Mouse (Mus musculus): ENCODE results near the gene Plppr1. TPM values are rescaled to one million over a fixed set of nuclear protein-coding genes. Genes with fewer than 3 reads are reported as not detected.
"Not testable (repeated sequence)": the region's sequence is repeated elsewhere in the genome, so short reads cannot be mapped to it uniquely, and the experiment has no call there.

The Plppr1 gene
- total RNA-seq, 1 experiment from 2014 or later: not detected

DNA sequence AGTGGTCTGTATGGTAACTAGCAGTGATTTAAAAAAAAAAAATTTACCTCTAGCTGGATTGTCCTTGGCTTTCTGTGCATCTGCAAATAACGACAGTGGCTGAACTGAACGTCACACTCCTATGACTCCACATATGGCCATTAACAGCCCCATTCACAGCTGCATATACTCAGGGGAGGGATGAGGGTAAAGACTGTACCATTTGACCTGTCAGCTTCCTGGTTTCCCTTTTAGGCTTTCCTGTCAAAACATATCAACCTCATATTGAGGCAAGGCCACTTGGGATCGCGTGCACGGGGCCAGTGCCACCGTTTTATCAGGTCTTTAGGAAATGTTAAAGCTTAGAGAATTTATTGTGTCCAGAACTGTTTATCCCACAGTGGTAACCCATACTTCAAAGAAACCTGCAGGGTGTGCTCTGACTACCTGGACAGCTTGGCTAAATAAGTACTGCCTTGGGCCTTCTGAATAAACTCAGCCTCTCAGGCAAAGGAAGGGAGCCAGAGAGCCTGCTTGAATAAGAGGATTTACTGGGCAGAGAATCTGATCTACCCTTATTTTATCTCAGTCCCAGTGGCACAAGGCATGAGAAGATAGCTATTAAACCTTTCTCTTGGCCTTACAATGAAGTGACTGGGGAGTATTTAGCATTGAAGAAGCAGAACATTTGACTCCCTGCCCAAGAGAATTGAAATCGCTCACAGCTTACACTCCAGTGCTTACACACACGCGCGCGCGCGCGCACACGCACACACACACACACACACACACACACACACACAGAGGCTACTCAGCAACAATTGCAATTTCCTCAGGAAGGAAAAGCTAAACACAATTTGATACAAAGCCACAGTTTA lies 226.5 kb downstream of the Plppr1 start:
- ATAC-seq (replicated peaks in 1 of 2; ENCODE audit: insufficient read depth in 1 of 2, low FRiP score in 2 of 2, low TSS enrichment in 1 of 2, low read depth in 1 of 2, poor library complexity in 2 of 2, severe bottlenecking in 2 of 2): peak in 1 of 2 experiments; percentile 46; a peak in 1 of 4 replicates

DNA sequence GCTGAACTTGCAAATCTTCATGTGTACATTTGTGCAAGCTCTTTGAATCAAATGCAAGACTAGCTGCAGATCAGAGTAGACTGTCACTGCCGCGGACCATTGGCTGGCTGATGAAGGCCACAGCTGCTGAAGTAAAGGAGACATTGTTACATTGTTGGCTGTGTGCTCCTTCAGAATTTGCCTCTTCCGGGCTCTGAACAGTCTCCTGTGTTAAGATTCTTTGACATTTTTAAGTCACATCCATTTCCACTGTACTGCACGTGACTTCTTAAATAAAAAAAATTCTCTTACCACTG lies 227.1 kb downstream of the Plppr1 start:
- no peak for ATAC-seq (replicated peaks in 1 of 2; ENCODE audit: insufficient read depth in 1 of 2, low FRiP score in 2 of 2, low TSS enrichment in 1 of 2, low read depth in 1 of 2, poor library complexity in 2 of 2, severe bottlenecking in 2 of 2)

DNA sequence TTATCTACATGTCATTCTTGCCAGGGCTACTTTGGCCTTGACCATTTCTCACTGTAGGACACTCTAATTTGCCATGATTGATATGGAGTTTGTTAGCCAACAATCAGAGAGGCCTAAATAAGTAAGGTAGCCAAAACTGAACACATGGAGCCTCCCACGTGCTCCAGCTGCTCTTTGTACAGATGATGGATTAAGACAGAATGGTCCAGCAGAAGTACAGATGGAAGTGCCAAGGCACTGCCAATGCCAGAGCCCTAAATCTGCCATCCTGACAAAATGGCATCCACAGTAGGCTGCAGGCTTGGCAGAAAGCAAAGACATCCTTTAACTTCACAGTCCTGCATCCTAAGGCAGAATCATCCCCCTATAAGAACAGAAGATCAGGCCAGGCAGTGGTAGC lies 237.4 kb downstream of the Plppr1 start:
- ATAC-seq (replicated peaks in 1 of 2; ENCODE audit: insufficient read depth in 1 of 2, low FRiP score in 2 of 2, low TSS enrichment in 1 of 2, low read depth in 1 of 2, poor library complexity in 2 of 2, severe bottlenecking in 2 of 2): no peak

DNA sequence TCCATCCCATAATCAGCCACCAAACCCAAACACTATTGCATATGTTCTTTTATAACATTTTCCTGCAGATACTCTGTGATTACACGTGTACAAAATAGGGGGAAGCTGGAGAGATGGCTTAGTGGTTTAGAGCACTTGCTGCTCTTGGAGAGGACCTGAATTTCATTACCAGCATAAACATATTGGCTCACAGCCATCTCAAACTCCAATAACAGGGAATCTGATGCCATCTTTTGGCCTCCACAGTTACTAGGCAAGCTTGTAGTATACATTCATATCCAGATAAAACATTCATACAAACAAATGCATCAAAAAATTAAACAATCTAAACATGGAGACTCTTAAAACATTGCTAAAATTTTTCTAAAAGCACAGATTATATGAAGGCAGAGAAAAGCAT lies 240.5 kb downstream of the Plppr1 start:
- no peak for ATAC-seq (replicated peaks in 1 of 2; ENCODE audit: insufficient read depth in 1 of 2, low FRiP score in 2 of 2, low TSS enrichment in 1 of 2, low read depth in 1 of 2, poor library complexity in 2 of 2, severe bottlenecking in 2 of 2)

DNA sequence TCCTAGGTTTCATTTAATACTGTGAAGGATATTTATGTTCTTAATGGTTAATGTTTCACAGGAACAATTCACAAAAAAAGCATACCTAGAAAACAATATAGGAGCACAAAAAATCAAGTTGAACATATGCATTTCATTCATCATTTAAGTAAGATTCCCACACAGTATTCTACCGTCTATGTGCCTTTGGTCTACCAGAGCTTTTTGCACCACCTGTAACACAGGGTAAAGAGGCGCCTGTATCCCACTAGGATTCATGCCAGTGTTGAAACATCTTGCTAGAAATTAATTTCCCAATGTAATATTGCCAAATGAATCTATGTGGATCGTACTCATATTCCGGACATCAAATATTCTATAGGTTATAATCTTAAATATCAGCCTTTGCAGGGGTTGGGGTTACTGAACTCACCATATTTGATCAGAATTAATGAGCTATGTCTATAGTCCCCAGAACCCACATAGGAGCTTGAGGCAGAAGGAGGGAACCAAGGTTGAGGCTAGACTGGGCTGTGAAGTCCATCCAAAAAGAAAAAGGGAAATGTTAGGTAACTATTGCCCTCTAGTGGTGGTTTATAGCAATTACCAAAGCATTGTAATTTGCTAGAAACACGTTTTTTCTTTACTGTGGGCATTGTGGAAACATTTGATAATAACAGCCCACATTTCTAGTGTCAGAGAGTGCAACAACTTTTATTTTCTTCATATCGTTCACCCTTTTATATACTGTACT lies 263.0 kb downstream of the Plppr1 start:
- ATAC-seq (replicated peaks in 1 of 2; ENCODE audit: insufficient read depth in 1 of 2, low FRiP score in 2 of 2, low TSS enrichment in 1 of 2, low read depth in 1 of 2, poor library complexity in 2 of 2, severe bottlenecking in 2 of 2): peak; percentile 48 to 65; a peak in 2 of 4 replicates

DNA sequence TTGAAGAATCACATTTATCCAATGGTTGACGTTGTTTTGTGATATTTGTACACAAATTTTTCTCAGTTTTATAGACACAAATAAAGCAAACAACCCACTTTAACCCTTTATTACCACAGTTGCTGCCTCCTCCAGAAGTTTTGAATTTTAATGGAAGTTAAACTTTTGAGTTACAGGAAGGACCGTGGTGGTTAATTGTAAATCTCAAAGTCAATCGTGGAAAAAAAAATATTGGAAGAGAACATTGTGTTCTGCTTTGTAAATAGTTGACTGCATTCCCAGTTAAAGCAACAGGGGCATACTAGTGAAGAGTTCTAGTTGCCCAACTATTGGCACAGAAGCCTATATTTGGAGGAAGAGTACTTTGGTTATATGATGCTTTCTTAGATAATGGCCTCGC lies 278.9 kb downstream of the Plppr1 start:
- not testable (repeated sequence) for ATAC-seq (replicated peaks in 1 of 2; ENCODE audit: insufficient read depth in 1 of 2, low FRiP score in 2 of 2, low TSS enrichment in 1 of 2, low read depth in 1 of 2, poor library complexity in 2 of 2, severe bottlenecking in 2 of 2)

DNA sequence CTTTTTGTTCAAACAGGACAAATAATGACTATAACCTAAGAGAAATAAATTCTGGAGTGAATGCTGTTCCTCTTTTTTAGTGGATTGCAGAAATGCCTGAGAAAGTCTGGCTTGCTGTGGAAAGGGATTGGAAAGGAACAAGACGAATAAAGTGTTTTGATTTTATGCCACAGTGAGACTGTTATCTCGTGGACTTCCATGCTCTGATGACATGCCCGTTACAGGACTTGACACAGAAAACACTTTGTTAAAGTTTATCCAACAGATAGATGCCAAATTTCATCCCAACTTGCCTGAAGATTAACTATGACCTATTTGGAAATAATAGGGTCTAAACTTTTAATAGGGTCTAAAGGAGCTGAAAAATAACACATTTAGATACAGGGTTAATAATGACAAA lies 281.0 kb downstream of the Plppr1 start:
- not testable (repeated sequence) for ATAC-seq (replicated peaks in 1 of 2; ENCODE audit: insufficient read depth in 1 of 2, low FRiP score in 2 of 2, low TSS enrichment in 1 of 2, low read depth in 1 of 2, poor library complexity in 2 of 2, severe bottlenecking in 2 of 2)

DNA sequence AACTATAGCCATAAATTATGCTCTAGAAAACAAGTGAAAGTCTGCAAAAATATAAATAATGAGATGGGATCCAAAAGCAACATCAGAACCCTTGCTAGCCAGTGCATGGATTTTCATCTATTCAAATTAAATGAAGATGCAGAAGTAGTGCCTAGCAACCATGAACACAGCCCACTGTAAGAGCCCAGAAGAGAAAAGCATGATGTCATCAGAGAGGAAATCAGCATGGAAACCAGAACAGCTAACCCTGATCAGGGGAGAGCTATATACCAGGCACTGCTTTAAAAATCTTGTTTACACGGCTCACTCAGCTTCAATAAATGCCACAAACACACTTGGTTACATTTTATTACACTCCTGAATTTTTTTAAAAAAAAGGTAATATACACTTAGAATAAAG lies 288.9 kb downstream of the Plppr1 start:
- not testable (repeated sequence) for ATAC-seq (replicated peaks in 1 of 2; ENCODE audit: insufficient read depth in 1 of 2, low FRiP score in 2 of 2, low TSS enrichment in 1 of 2, low read depth in 1 of 2, poor library complexity in 2 of 2, severe bottlenecking in 2 of 2)

DNA sequence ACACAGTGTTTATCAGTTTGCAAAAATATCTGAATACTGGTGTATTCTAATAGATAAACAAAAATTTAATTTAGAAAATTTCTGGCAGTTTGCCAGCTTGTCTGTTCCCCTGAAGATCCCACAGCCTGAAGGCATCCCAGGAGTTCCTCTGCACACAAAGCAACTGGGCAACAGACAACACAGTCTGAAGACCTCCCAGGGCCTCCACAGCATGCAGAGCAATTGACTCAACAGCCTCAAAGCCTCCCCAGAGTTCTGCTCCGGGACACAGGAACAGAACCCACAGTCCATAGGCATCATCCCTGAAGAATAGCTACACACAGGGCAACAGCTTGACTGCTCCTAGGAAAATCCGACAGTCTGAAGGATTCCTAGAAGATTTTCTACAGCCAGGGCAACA lies 289.6 kb downstream of the Plppr1 start:
- ATAC-seq (replicated peaks in 1 of 2; ENCODE audit: insufficient read depth in 1 of 2, low FRiP score in 2 of 2, low TSS enrichment in 1 of 2, low read depth in 1 of 2, poor library complexity in 2 of 2, severe bottlenecking in 2 of 2): no peak

DNA sequence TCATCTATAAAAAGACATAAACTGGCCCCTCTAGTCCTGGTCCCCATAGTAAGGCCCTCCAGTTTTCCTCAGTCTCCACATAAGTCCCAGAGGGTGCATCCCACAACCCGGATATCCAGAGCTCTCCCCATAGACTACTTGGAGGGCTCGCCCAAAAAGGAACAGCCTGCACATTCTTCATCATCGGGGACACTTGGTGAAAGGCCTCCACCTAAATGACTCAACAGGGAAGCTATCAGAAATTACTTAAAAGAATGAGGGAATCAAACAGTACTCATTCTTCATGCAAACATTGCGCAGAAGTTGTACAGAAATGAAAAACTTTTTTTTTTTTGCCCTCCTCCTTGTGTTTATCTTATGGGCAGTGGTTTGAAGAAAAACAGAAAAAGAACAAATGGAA lies 291.4 kb downstream of the Plppr1 start:
- no peak for ATAC-seq (replicated peaks in 1 of 2; ENCODE audit: insufficient read depth in 1 of 2, low FRiP score in 2 of 2, low TSS enrichment in 1 of 2, low read depth in 1 of 2, poor library complexity in 2 of 2, severe bottlenecking in 2 of 2)

DNA sequence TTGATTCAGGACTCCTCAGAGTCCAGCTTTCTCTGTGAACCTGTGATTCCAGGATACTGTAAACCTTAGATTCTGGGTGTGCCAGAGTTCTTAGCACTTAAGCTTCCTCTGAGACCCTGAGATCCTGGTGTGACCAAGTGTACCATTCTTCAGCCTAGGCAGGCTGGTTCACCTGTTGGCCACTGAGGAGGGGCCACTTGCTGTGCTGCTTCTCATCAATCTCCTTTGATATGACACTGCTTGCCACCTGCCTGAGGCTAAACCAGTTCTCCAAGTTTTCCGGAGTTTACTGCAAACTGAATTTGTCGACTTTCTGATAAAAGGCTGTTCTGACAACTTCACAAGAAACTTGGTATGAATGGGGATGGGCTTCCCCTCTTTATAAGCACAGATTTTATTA lies 298.0 kb downstream of the Plppr1 start:
- ATAC-seq (replicated peaks in 1 of 2; ENCODE audit: insufficient read depth in 1 of 2, low FRiP score in 2 of 2, low TSS enrichment in 1 of 2, low read depth in 1 of 2, poor library complexity in 2 of 2, severe bottlenecking in 2 of 2): no peak

DNA sequence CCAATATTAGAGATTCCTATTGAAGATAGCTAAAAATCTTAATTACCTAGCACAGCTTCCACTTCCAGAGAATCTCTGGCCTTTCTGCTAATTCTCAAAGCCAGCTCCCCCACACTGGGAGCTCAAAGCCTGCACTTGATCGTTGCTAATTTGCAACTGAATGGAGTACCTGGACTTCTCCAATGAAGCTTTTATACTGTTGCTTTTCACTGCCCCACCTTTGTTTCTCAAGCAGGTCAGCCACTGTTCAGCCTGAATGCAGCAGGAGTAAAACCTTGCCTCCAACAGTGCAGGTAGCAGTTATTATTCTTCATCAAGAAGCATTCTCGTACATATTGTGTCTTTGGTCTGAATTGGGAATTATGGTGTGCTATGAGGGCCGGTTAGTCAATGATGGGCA lies 309.0 kb downstream of the Plppr1 start:
- not testable (repeated sequence) for ATAC-seq (replicated peaks in 1 of 2; ENCODE audit: insufficient read depth in 1 of 2, low FRiP score in 2 of 2, low TSS enrichment in 1 of 2, low read depth in 1 of 2, poor library complexity in 2 of 2, severe bottlenecking in 2 of 2)

DNA sequence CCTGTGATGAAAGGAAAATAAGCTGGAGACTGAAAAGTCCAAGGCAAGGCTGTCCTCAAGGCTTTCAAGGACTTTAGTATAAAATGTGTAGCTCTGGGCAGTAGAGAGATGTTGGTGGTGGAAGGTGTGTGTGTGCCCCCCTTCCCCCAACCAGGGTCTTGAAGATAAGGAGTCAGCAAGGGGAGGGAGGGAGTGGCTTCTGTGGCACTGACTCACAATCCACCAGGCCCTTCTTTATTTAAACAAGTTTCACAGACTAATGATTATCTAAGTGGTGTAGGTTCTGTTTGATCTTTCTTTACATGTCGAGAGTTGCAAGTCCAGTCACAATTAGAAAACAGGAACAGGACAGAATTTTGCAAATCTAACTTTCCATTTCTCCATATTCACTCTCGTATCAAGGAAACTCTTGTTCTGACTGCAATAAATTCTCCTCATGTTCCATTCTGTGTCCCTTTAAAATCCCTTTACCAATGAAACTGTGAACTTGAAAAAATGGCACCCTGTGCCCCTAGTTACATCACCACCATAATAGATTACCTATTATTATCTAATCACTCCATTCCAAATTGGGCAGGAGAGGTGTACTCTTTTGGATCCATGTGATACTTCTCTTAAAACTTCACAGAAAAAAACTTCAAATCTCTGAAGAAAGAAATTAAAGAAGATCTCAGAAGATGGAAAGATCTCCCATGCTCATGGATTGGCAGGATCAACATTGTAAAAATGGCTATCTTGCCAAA lies 324.7 kb downstream of the Plppr1 start:
- not testable (repeated sequence) for ATAC-seq (replicated peaks in 1 of 2; ENCODE audit: insufficient read depth in 1 of 2, low FRiP score in 2 of 2, low TSS enrichment in 1 of 2, low read depth in 1 of 2, poor library complexity in 2 of 2, severe bottlenecking in 2 of 2)

DNA sequence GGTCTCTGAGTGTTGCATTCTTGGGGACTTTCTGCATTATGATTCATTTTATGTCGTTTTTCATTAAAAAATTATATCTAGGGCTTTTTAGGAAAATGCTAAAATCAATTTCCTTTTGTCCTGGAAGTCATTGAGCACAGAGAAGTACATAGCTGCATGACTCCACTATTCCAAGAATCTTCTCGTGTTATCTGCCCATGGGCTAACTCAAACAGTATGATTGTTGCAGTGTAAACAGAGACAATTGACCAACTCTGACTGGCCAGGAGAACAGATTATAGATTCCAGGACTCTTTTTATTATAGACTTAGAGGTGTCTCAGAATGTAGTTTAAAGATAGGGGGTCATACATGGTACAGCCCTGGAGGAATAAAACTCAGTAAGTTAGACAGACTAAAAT lies 327.8 kb downstream of the Plppr1 start:
- ATAC-seq (replicated peaks in 1 of 2; ENCODE audit: insufficient read depth in 1 of 2, low FRiP score in 2 of 2, low TSS enrichment in 1 of 2, low read depth in 1 of 2, poor library complexity in 2 of 2, severe bottlenecking in 2 of 2): no peak

Measured in hematopoietic stem cell, adult 5-6 weeks (primary cell).